Comparison of ENCODE assay signal across 16 mouse cellular contexts in the genomic region with DNA sequence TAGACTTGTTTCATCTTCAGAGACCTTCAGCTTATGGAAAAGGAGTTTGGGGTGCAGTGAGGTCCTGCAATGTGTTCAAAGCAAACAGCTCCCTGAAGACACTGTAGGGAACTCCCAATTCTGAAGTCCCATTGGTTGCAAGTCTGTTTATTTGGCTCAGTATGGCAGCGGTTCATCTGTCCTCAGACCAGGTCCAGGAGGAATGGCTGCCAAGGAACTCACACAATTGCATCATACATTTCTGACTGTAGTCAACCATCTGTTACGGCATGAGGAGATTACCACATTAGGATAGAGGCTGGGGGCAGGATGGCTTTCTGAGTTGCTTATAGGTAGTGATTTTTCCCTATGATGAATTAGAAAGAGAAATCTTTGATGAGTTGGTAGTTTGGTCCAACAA. TPM values are rescaled to one million over a fixed set of nuclear protein-coding genes. Genes with fewer than 3 reads are reported as not detected.
DNase-seq lines count a peak whose midpoint lies in the region; ATAC-seq and TF ChIP-seq lines count a peak whose summit lies in the region.
"Had no signal": no experiment of that assay in that cellular context is flagged by ENCODE, and none has a peak within 500 bp of the region (broad histone marks: within the 10 kb centered on the region; RNA-seq: fewer than 3 reads in every experiment).

No protein-coding gene starts in this region.

- 78% methylated on average over 2 of the region's 2 CpGs for WGBS in heart, embryonic 12.5 days
- WGBS in forebrain, postnatal 0 days, result 66% methylated on average over 2 of the region's 2 CpGs

- no peak overlapping the region for H3K9ac ChIP-seq in heart, embryonic 12.5 days
- H3K9ac ChIP-seq in forebrain, postnatal 0 days, result no peak overlapping the region
- H3K9ac ChIP-seq: embryonic facial prominence, embryonic 15.5 days; forebrain, embryonic 13.5 days had no signal

- H3K27me3 ChIP-seq in heart, embryonic 12.5 days (replicated peaks), result no peaks in the 10 kb centered on the region
- H3K27me3 ChIP-seq in C2C12 (ENCODE audit: control insufficient read depth, insufficient read depth, insufficient read length), result no peaks in the 10 kb centered on the region
- no peaks in the 10 kb centered on the region for H3K27me3 ChIP-seq in forebrain, postnatal 0 days (ENCODE audit: insufficient read depth, low read length)
- H3K27me3 ChIP-seq: embryonic facial prominence, embryonic 15.5 days; forebrain, embryonic 13.5 days; megakaryocyte, embryonic 14.5 days had no signal

- TF ChIP-seq CTCF in C2C12 (IDR thresholded peaks at IDR 0.05; ENCODE audit: control insufficient read depth, insufficient read depth, insufficient read length), result no peak
- TF ChIP-seq CTCF in forebrain, postnatal 0 days (IDR thresholded peaks at IDR 0.05; ENCODE audit: low read depth), result no peak

- H3K4me2 ChIP-seq in heart, embryonic 12.5 days, result no peak overlapping the region
- no peak overlapping the region for H3K4me2 ChIP-seq in forebrain, postnatal 0 days (ENCODE audit: low read depth)
- H3K4me2 ChIP-seq: embryonic facial prominence, embryonic 15.5 days; forebrain, embryonic 13.5 days had no signal

- no peak overlapping the region for H3ac ChIP-seq in C2C12 (ENCODE audit: control insufficient read depth, insufficient read length, low read depth)

- no peaks in the 10 kb centered on the region for H3K36me3 ChIP-seq in heart, embryonic 12.5 days
- no peaks in the 10 kb centered on the region for H3K36me3 ChIP-seq in C2C12 (ENCODE audit: control insufficient read depth, insufficient read depth)
- H3K36me3 ChIP-seq in forebrain, postnatal 0 days (ENCODE audit: insufficient read depth), result no peaks in the 10 kb centered on the region
- H3K36me3 ChIP-seq: embryonic facial prominence, embryonic 15.5 days had no signal

- peak; percentile 17 to 57 for DNase-seq in heart, adult 18-20 months
- DNase-seq in cerebellum, adult 11 months, result peak; percentile 69
- DNase-seq in gonadal fat pad, adult 2 months (ENCODE audit: low read depth), result peak; percentile 44
- DNase-seq in kidney, postnatal 14 days, result no peak
- DNase-seq in forebrain, postnatal 0 days, result no peak
- no peak for DNase-seq in urinary bladder, adult 2 months (ENCODE audit: low spot score)
- DNase-seq: gastrocnemius, postnatal 14 days; thymus, postnatal 4 days had no signal

- no peak overlapping the region for H3K4me3 ChIP-seq in heart, embryonic 12.5 days
- no peak overlapping the region for H3K4me3 ChIP-seq in C2C12 (ENCODE audit: insufficient read depth, poor library complexity, severe bottlenecking)
- no peak overlapping the region for H3K4me3 ChIP-seq in forebrain, postnatal 0 days (ENCODE audit: low read depth, low read length)
- H3K4me3 ChIP-seq: embryonic facial prominence, embryonic 15.5 days; forebrain, embryonic 13.5 days; megakaryocyte, embryonic 14.5 days had no signal

- no peak overlapping the region for H3K27ac ChIP-seq in heart, embryonic 12.5 days (ENCODE audit: poor library complexity, severe bottlenecking)
- no peak overlapping the region for H3K27ac ChIP-seq in forebrain, postnatal 0 days (ENCODE audit: low read depth, low read length)
- H3K27ac ChIP-seq: embryonic facial prominence, embryonic 15.5 days; forebrain, embryonic 13.5 days; kidney, postnatal 0 days; stomach, postnatal 0 days had no signal

- 0 out of 2 replicates have a peak, but pooled peaks cover 4% of the 10 kb centered on the region for H3K4me1 ChIP-seq in heart, embryonic 12.5 days (replicated peaks)
- no peaks in the 10 kb centered on the region for H3K4me1 ChIP-seq in forebrain, postnatal 0 days (ENCODE audit: insufficient read depth)
- H3K4me1 ChIP-seq: megakaryocyte, embryonic 14.5 days had no signal

- H3K79me2 ChIP-seq in C2C12 (ENCODE audit: control insufficient read depth, insufficient read depth), result no peaks in the 10 kb centered on the region

- H3K9me3 ChIP-seq in heart, embryonic 12.5 days (replicated peaks), result no peaks in the 10 kb centered on the region
- no peaks in the 10 kb centered on the region for H3K9me3 ChIP-seq in forebrain, postnatal 0 days (ENCODE audit: low read length)
- H3K9me3 ChIP-seq: embryonic facial prominence, embryonic 15.5 days; forebrain, embryonic 13.5 days had no signal

- no peaks in the 10 kb centered on the region for H3K79me3 ChIP-seq in C2C12 (ENCODE audit: low read depth)

- no peak for ATAC-seq in heart, embryonic 12.5 days (ENCODE audit: insufficient number of reproducible peaks, low FRiP score)
- ATAC-seq in forebrain, postnatal 0 days, result no peak
- ATAC-seq: CD4-positive, CD25-positive, alpha-beta regulatory T cell, adult 4 months; forebrain, embryonic 13.5 days had no signal

TF ChIP-seq in C2C12, 6 proteins besides CTCF, POLR2A, EP300 and RAD21:
- TF ChIP-seq MYOG (IDR thresholded peaks at IDR 0.05; ENCODE audit: control insufficient read depth, extremely low read depth, insufficient read length) (no peak), CEBPB (IDR thresholded peaks at IDR 0.05; ENCODE audit: low read depth) (peak; percentile 13)

RNA-seq across cellular contexts. Expression of a gene that starts 48.4 kb away (rescaled TPM):
- total RNA-seq in heart, adult 18-20 months (2021), result 1 to 10 TPM; 8.5 to 9.1 TPM
- polyA plus RNA-seq in heart, embryonic 12.5 days (2016; fragmentation: Nextera tagmentation; extraction: Ambion mirVana), result 2.1 and 2.6 TPM in 2 replicates
- 0.60 TPM for polyA plus RNA-seq in C2C12 (2012; fragmentation: generic; extraction: Trizol)
- 7.8 and 11.4 TPM in 2 replicates for polyA plus RNA-seq in gonadal fat pad, adult 2 months (2012; rRNA removed)
- total RNA-seq in forebrain, postnatal 0 days (2014; rRNA removed), result 16.7 and 20.9 TPM in 2 replicates
- polyA plus RNA-seq in forebrain, postnatal 0 days (2015; fragmentation: Nextera tagmentation; extraction: Ambion mirVana), result 4.3 and 5.0 TPM in 2 replicates
- 16.7 and 23.5 TPM in 2 replicates for polyA plus RNA-seq in urinary bladder, adult 2 months (2012; rRNA removed)

Comparison
In these comparisons a context has a peak if more than half of its experiments do, and no peak if none do; other contexts are left out.
1. DNase-seq: peak in heart, adult 18-20 months (2 of 2), cerebellum, adult 11 months (single experiment) and gonadal fat pad, adult 2 months (single experiment); none in kidney, postnatal 14 days (single experiment), forebrain, postnatal 0 days (single experiment) and urinary bladder, adult 2 months (single experiment).